Mouse (Mus musculus) limb, embryonic 11.5 days (tissue): ENCODE measurements around the gene Nos2. TPM values are rescaled to one million over a fixed set of nuclear protein-coding genes. Genes with fewer than 3 reads are reported as not detected.

Experiments used
- ATAC-seq: fragments of 200-750 bp; cut with Nextera tagmentation; 2 replicates; pipeline ENCODE4 v1.8.0; 2017; ENCODE audit warnings: low read depth; ENCODE audit not compliant: insufficient number of reproducible peaks, low FRiP score, low TSS enrichment
- DNase-seq: peaks from one replicate; pipeline ENCODE4 v3.0.0-alpha.2; 2015; ENCODE audit warnings: low spot score
- H3K27ac ChIP-seq: fragments of 300-500 bp; sonication (generic); replicated peaks from 2 replicates; pipeline ENCODE4 v1.5.1; 2014; ENCODE audit warnings: low read depth, mild to moderate bottlenecking, low read length
- H3K27me3 ChIP-seq: fragments of 300-500 bp; sonication (generic); 2 replicates; pipeline ENCODE4 v1.6.1; 2014; ENCODE audit warnings: mild to moderate bottlenecking, low read length, mixed read lengths; ENCODE audit not compliant: control insufficient read depth, insufficient read depth
- H3K36me3 ChIP-seq: fragments of 300-500 bp; sonication (generic); 2 replicates; pipeline ENCODE4 v1.6.1; 2014; ENCODE audit warnings: mild to moderate bottlenecking, low read length, moderate library complexity, mixed read lengths; ENCODE audit not compliant: control insufficient read depth, insufficient read depth
- H3K4me1 ChIP-seq: fragments of 300-500 bp; sonication (generic); 2 replicates; pipeline ENCODE4 v1.6.1; 2014; ENCODE audit warnings: low read length, mixed read lengths; ENCODE audit not compliant: control insufficient read depth, insufficient read depth
- H3K4me2 ChIP-seq: fragments of 300-500 bp; sonication (generic); 2 replicates; pipeline ENCODE4 v1.6.1; 2014; ENCODE audit warnings: low read depth, mild to moderate bottlenecking, moderate library complexity; ENCODE audit not compliant: severe bottlenecking
- H3K4me3 ChIP-seq: fragments of 300-500 bp; sonication (generic); 2 replicates; pipeline ENCODE4 v1.5.1; 2014; ENCODE audit warnings: low read depth, low read length
- H3K9ac ChIP-seq: fragments of 300-500 bp; sonication (generic); 2 replicates; pipeline ENCODE4 v1.6.1; 2014; ENCODE audit warnings: mild to moderate bottlenecking, low read length
- H3K9me3 ChIP-seq: fragments of 300-500 bp; sonication (generic); 2 replicates; pipeline ENCODE4 v1.6.1; 2016; ENCODE audit warnings: low read length; ENCODE audit not compliant: control insufficient read depth
- WGBS: fragments of 180-500 bp; shearing (Covaris S2); extraction: QIAGEN DNeasy Blood & Tissue Kit; methylation state at CpG from one replicate; pipeline ENCODE4 v1.1.7; 2014; 5-methylcytosine and 5-hydroxymethylcytosine counted together
- polyA plus RNA-seq: library from polyadenylated mRNA; unstranded; fragments of >200 nt; fragmentation: Nextera tagmentation; extraction: Ambion mirVana; gene quantifications from 2 replicates; pipeline ENCODE4 v1.2.1, GENCODE M21; 2014

Nos2 gene
- polyA plus RNA-seq, 1 experiment from 2014 or later, result 0.92 TPM

DNA sequence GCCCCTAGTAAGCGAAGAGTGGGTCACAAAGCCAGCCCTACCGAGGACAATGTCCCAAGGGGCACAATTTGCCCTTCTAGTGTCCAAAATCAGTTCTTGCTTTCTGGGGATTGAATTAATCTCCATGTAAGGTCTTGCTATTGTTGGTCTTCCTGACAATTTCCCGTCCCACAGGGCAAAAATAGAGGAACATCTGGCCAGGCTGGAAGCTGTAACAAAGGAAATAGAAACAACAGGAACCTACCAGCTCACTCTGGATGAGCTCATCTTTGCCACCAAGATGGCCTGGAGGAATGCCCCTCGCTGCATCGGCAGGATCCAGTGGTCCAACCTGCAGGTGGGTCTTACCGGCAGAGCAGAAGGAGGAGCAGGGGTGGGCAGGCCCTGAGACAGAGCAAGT lies 14.6 kb downstream of the Nos2 start:
- no peaks in the 10 kb centered on the region for H3K4me1 ChIP-seq
- ATAC-seq, result no peak
- H3K9me3 ChIP-seq, result no peaks in the 10 kb centered on the region
- H3K4me3 ChIP-seq, result no peak overlapping the region
- no peak overlapping the region for H3K27ac ChIP-seq
- H3K4me2 ChIP-seq, result no peak overlapping the region
- 86% methylated on average over 6 of the region's 6 CpGs for WGBS
- no peak overlapping the region for H3K9ac ChIP-seq
- no peaks in the 10 kb centered on the region for H3K36me3 ChIP-seq
- H3K27me3 ChIP-seq, result no peaks in the 10 kb centered on the region
- no peak for DNase-seq

DNA sequence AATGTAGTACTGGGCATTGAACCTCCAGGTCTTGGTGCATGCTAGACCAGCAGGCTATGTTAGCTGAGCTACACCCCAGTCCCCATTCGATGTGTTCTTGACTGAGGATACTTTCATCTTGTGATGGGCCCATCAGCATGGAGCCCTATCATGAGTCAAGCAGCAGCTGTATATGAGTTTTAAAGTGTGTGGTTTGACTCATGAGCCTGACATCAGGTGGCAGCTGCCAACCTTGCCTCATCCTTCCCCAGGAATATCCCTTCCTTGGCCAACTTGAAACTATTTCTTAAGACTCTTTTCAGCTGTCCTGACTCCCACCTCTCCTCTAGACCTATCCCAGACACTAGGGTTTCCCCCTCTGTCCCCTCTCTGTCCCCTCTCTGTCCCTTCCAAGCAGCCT lies 22.5 kb downstream of the Nos2 start:
- Histone ChIP-seq H3K4me1 (no peaks in the 10 kb centered on the region), H3K9me3 (no peaks in the 10 kb centered on the region), H3K36me3 (no peaks in the 10 kb centered on the region), H3K9ac (no peak overlapping the region), H3K4me2 (no peak overlapping the region), H3K4me3 (no peak overlapping the region), H3K27ac (no peak overlapping the region), H3K27me3 (no peaks in the 10 kb centered on the region)
- DNase-seq (no peak), ATAC-seq (no peak)
- 93% methylated on average over 1 of the region's 1 CpGs for WGBS

DNA sequence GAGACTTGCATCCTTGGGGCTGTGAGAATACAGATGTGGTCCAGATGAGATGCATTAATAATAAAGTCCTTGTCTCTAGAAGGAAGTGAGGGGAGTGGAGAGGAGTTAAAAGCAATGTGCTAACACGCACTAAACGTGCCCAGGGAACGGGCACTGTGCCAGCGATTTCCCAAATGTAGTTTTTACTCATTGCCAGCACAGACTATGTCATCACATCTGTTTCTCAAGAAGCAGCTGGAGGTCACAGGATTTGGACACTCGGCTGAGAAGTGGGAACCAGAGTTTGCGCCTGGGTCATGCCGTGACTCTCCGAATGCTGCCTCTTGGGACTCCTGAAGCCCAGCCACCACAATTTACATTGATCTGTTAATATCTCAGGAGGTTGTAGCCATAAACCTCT lies 29.8 kb downstream of the Nos2 start:
- Histone ChIP-seq H3K9ac (no peak overlapping the region), H3K4me2 (no peak overlapping the region), H3K27ac (no peak overlapping the region), H3K4me1 (no peaks in the 10 kb centered on the region), H3K4me3 (no peak overlapping the region), H3K36me3 (no peaks in the 10 kb centered on the region), H3K9me3 (no peaks in the 10 kb centered on the region), H3K27me3 (no peaks in the 10 kb centered on the region)
- ATAC-seq, result no peak
- 86% methylated on average over 8 of the region's 8 CpGs for WGBS
- DNase-seq, result no peak

DNA sequence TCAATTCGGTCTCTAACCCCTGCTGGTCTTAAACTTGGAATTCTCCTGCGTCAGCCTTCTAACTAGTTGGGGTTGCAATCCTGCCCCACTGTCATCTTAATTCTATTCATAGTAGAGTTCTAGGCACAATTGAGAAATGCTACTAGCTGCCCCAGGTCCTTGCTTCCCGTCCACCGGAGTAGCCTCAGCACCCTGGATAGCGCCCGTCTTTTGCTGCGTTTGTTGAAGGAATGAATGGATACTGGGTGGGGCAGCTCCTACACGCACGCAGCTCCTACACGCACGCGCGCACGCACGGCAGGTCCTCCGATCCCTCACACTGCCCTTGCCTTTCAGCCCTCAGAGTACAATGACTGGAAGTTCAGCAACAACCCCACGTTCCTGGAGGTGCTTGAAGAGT lies 31.9 kb downstream of the Nos2 start:
- no peak overlapping the region for H3K9ac ChIP-seq
- no peak overlapping the region for H3K4me2 ChIP-seq
- H3K9me3 ChIP-seq, result no peaks in the 10 kb centered on the region
- H3K36me3 ChIP-seq, result no peaks in the 10 kb centered on the region
- H3K27me3 ChIP-seq, result no peaks in the 10 kb centered on the region
- H3K27ac ChIP-seq, result no peak overlapping the region
- ATAC-seq (no peak), DNase-seq (peak; percentile 86)
- H3K4me3 ChIP-seq, result no peak overlapping the region
- WGBS, result 11% methylated on average over 17 of the region's 17 CpGs
- H3K4me1 ChIP-seq, result no peaks in the 10 kb centered on the region

DNA sequence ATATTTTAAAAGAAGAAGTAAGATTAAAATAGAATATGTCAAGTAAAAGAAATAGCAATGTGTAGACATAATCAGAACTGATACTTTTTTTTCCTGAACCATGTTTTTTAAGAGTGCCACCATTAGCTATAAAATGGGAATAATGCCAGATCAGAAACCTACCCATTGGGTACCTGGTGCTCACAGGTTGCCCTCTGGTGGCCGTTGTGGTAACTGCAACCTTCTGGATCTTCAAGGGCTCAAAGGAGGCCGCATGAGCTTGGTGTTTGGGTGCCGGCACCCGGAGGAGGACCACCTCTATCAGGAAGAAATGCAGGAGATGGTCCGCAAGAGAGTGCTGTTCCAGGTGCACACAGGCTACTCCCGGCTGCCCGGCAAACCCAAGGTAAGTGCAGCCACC lies 35.7 kb downstream of the Nos2 start:
- no peak overlapping the region for H3K27ac ChIP-seq
- WGBS, result 11% methylated on average over 7 of the region's 7 CpGs
- no peaks in the 10 kb centered on the region for H3K9me3 ChIP-seq
- no peaks in the 10 kb centered on the region for H3K4me1 ChIP-seq
- H3K27me3 ChIP-seq, result no peaks in the 10 kb centered on the region
- DNase-seq (peak; percentile 82), ATAC-seq (no peak)
- H3K36me3 ChIP-seq, result no peaks in the 10 kb centered on the region
- no peak overlapping the region for H3K9ac ChIP-seq
- H3K4me2 ChIP-seq, result no peak overlapping the region
- H3K4me3 ChIP-seq, result no peak overlapping the region

DNA sequence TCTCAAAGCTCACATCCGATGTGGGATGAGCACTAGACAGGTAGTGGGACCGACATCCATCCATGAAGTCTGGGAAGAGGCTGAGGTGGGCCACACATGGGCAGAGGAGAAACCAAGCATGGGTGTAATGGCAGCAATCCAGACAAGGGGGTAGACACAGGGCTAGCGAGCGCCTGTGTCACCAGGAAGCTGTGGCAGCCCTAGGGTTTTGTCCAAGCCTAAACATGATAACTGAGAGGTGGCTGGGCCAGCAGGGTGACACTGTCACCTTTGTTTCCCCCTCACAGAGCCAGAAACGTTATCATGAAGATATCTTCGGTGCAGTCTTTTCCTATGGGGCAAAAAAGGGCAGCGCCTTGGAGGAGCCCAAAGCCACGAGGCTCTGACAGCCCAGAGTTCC lies 38.8 kb downstream of the Nos2 start:
- Histone ChIP-seq H3K4me2 (no peak overlapping the region), H3K27me3 (no peaks in the 10 kb centered on the region), H3K9me3 (no peaks in the 10 kb centered on the region), H3K4me1 (no peaks in the 10 kb centered on the region), H3K9ac (no peak overlapping the region), H3K4me3 (no peak overlapping the region), H3K27ac (no peak overlapping the region), H3K36me3 (no peaks in the 10 kb centered on the region)
- no peak for DNase-seq
- WGBS, result 73% methylated on average over 8 of the region's 8 CpGs
- no peak for ATAC-seq

DNA sequence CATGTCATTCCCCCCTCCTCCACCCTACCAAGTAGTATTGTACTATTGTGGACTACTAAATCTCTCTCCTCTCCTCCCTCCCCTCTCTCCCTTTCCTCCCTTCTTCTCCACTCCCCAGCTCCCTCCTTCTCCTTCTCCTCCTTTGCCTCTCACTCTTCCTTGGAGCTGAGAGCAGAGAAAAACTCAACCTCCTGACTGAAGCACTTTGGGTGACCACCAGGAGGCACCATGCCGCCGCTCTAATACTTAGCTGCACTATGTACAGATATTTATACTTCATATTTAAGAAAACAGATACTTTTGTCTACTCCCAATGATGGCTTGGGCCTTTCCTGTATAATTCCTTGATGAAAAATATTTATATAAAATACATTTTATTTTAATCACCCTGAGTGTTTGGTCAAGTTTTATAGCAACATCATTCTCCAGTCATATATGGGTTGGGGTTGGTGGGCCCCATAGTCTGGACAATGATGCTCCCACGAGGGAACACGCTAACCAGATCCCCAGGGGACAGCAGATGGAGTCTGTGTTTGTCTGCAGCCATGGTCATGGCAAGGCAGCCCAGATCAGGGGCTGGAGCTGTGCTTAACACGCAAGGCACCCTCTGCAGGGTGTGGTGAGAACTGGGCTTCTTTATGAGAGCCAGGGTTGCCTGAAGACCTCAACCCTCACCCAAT lies 39.4 kb downstream of the Nos2 start:
- H3K9me3 ChIP-seq, result no peaks in the 10 kb centered on the region
- no peak overlapping the region for H3K27ac ChIP-seq
- H3K36me3 ChIP-seq, result no peaks in the 10 kb centered on the region
- H3K4me2 ChIP-seq, result no peak overlapping the region
- H3K9ac ChIP-seq, result no peak overlapping the region
- WGBS, result 66% methylated on average over 5 of the region's 5 CpGs
- ATAC-seq, result no peak
- no peaks in the 10 kb centered on the region for H3K4me1 ChIP-seq
- peak; percentile 31 for DNase-seq
- H3K27me3 ChIP-seq, result no peaks in the 10 kb centered on the region
- no peak overlapping the region for H3K4me3 ChIP-seq

DNA sequence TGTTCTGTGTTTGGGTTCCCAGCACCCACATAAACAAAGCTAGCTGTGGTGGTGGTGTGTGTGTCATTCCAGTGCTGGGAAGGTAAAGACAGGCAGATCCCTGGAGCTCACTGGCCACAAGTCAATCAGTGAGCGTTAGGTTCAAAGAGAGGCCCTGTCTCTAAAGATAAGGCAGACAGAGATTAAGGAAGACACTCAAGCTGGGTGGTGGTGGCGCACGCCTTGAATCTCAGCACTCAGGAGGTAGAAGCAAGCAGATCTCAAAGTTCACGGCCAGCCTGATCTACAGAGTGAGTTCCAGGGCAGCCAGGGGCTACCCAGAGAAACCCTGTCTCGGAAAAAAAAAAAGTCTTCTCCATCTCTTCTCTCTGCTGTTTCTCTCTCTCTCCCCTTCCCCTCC lies 40.6 kb downstream of the Nos2 start:
- Histone ChIP-seq H3K4me1 (no peaks in the 10 kb centered on the region), H3K27ac (no peak overlapping the region), H3K27me3 (no peaks in the 10 kb centered on the region), H3K4me3 (no peak overlapping the region), H3K36me3 (no peaks in the 10 kb centered on the region), H3K4me2 (no peak overlapping the region), H3K9ac (no peak overlapping the region), H3K9me3 (no peaks in the 10 kb centered on the region)
- ATAC-seq, result no peak
- no peak for DNase-seq
- WGBS, result 55% methylated on average over 5 of the region's 5 CpGs

DNA sequence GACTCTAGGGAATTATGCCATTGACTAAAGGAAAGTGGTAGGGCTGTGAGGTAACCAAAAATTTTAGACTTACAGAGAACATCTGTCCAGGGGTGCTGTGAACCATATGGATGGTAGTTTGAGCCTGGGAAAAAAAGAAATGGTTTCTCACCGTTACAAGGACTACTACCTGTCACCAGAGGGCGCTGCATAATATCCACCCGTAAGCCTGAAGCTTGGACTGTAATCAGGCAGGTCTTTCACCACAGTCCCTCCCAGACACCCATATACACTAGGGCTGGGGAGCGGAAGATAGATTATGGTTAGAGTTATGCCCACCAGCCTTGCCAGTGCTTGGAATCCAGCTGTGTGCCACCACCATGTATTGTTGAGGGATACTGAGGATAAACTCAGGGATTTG lies 46.8 kb downstream of the Nos2 start:
- no peak overlapping the region for H3K4me3 ChIP-seq
- DNase-seq, result peak; percentile 64
- H3K27ac ChIP-seq, result no peak overlapping the region
- no peaks in the 10 kb centered on the region for H3K9me3 ChIP-seq
- no peak overlapping the region for H3K9ac ChIP-seq
- no peaks in the 10 kb centered on the region; the same call in 1 of the 2 replicates for H3K4me1 ChIP-seq
- ATAC-seq, result no peak
- H3K36me3 ChIP-seq, result no peaks in the 10 kb centered on the region
- H3K4me2 ChIP-seq, result no peak overlapping the region
- WGBS, result 27% methylated on average over 4 of the region's 4 CpGs
- no peaks in the 10 kb centered on the region for H3K27me3 ChIP-seq
